Mouse (Mus musculus): Measurements from ENCODE around the gene Bbs12.

Gene Bbs12

DNA sequence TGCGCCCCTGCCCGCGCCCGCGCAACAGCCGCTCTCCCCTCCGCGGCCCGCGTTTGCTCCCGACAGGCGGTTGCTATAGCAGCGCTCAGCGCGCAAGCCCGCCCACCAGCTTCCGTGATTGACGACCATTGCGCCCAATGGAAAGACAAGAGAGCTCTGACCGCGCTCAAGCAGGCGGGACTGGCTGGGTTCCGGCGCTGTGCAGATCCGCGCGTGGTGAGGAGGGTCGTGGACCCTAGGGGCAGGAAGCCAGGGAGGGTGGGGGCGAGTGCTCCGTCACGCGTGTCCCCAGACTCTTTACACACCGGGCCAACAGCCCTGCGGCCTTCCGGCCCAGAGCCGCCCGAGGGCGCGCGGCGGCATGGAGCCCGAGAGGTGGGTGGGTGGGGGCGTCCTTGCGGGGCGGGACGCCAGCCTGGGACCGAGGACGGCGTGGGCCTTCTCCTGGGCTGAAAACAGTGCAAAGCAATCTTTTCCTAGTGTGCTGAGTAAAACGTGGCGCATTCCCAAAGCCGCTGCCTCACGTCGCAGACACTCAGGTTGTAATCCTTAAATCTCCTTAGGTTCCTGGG is at the start of gene Bbs12, which contains the start of gene Cetn4:
TSS of gene Bbs12 (plus strand) at position 185 of the 572 bp plus-strand sequence.
TSS of gene Cetn4 (minus strand) at position 339 of the 572 bp plus-strand sequence.
- peak; percentile 96 to 98 for DNase-seq (ENCODE audit: low spot score in 2 of 2)

DNA sequence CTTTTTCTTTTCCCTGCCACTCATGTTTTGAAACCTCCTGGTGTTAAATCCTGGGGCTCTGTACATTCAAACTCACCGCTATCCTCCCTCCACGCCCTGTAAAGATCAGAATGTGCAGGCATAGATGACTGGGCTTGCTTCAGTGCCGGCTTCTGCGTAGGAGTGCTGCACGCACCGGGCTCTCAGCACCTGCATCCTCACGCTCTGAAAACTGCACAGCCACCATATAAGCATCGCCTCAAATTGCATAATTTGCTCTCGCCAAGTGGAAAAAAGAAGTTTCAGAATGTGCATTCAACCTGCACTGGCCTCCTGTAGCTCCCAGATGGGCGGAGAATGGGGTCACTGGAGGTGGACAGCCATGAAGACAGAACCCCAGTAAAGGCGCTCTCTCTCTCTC is 44.0 kb upstream of the Bbs12 start:
- DNase-seq (ENCODE audit: low spot score in 2 of 2) = no peak

DNA sequence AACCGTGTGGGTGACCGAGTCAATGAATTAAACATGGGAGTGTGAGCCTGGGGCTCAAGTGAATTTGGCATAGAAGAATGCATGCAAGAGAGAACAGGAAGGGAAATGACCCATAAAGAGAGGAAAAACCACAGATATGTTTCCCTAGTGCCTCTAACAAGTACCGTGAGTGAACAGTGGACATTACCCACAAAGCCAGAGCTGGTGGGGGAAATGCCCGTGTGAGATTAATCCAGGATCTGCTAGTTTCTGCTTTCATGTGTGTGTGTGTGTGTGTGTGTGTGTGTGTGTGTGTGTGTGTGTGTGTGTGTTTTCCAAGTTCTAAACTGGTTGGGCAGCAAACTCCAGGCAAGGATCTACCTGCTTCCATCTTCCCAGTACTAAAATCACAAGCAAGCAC is 42.4 kb upstream of the Bbs12 start:
- no peak for DNase-seq (ENCODE audit: low spot score in 2 of 2)

DNA sequence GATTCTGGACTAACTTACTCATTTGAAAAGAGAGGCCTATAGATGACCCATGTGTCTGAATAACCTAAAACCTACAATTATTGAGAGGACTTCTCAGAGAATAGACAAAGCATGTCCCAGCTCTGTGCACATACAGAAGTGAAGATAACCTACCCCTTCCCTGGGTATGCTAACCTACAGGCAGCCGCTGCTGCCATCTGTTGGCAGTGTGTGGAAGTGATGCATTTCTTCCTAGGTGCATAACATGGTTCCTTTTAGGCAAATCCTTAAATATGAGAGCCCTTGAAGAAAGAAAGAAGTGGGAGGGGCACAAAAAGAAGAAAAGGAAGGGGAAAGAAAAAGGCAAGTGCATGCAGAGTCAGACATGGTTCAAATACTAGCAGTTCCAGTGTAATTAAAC is 41.1 kb upstream of the Bbs12 start:
- DNase-seq (ENCODE audit: low spot score in 2 of 2) = peak; percentile 22 to 71

DNA sequence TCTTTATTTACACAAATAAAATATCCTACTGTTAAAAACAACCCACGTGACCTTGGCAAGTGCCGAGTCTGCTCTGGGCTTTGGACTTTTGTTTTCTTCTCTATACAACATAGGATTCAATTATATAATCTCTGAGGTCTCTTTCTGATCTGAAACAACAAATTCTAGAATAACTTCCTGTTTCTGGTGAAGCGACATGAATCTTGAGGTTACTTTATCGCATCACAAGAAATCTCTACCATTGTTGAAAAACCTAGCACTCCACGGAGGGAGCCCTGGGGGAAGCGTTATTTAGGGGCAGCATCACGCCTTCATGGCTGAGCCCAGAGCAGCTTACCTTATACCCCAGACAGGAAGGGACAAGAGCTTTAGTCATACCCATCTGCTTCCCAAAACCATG is 39.3 kb upstream of the Bbs12 start:
- no peak for DNase-seq (ENCODE audit: low spot score in 2 of 2)

DNA sequence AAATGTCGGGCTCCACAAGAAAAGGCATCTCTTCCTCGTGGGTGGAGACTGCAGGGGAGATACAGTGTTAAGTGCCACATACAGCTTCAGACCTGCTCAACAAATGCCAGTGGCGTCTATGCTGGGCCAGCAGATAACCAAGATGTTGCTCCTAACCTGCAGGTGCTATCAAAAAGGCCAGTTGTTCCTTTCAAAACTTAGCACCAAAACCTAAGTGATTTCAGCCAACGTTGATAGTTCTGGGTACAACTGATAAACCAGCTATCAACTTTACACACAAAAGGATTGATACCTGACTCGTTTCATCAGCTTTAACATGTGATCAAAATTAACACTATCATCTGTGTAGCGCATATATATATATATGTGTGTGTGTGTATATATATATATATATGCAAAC is 37.7 kb upstream of the Bbs12 start:
- no peak for DNase-seq (ENCODE audit: low spot score in 2 of 2)

DNA sequence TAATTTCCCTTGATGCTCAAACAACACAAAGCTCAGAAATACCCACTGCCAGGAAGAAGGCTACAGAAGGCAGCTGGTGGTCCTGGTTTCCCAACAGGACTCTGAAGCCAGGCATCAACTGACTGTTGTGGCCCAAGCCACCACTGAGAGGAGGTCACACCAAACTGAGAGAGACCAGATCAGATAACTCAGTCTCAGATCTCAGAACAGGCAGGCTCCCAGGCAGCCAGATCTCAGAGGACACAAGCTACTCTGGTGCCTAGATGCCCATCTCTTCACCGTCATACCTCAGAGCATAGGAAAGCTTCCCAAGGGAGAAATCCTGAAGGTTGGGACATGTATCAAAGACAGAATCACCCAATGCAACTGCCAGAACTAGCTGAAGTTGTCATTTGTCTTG is 32.1 kb upstream of the Bbs12 start:
- no peak for DNase-seq (ENCODE audit: low spot score in 2 of 2)

DNA sequence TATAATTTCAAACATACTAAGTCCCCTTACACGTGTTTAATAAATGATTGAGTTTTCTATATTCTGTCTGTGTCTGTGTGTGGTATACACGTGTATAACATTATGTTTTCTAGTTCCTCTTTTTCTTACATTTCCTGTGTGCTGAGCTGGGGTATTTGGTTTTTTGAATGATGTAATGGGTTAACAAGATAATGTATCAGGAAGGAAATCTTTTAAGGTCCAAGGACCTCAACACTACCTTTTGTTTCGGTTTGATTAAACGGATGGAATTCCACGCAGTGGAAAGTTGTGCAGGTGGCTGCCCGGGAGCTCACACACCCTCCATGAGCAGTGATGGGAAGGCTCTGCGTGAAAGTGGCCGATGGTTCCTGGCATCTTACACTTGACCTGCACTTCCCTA is 31.5 kb upstream of the Bbs12 start:
- DNase-seq (ENCODE audit: low spot score in 2 of 2) = peak in 1 of 2 experiments; percentile 19

DNA sequence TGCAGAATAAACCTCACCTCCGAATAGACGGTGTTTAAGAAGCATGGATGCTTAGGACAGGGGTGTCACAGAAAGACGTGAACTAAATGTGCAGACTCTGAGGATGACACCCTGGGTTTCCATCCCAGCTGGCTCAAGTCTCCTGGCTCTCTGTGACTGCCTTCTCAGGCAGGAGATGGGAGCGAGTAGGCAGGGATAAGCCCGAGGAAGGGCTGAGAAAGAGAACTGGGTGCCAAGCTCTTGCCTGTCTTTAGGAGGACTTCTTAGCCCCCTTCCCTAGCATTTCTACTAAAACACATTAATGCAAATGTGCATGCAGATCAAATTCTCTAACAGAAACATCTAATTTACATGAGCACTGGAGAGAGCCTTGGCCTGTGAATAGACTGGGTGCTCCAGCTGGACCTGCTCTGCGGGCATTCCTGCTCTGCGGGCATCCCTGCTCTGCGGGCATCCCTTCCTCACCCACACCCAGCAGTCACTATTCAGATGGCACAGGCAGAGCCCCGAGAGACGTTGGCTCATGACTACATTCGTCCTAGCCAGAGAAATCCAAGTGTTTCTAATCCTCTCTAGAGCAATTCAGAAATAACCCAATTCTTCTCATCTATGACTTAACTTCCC is 29.9 kb upstream of the Bbs12 start:
- no peak for DNase-seq (ENCODE audit: low spot score in 2 of 2)

DNA sequence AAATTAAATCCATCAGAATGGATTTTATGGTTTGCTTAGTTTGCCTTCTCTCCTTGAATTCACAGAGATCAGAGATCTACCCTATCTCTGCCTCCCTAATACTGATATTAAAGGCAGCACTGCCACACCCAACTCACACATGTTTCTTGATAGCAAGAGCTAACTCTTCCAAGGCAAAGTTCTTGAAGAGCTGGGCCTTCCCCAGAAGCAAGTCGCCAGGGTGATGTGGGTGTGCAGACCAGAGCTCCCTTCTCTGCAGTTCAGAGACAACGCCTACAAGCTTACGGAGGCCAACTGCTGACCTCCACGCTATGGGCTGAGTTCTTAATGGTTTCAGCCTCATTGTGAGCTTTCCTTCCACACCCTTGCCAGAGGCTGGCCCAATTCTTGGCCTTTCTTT is 29.1 kb upstream of the Bbs12 start:
- DNase-seq (ENCODE audit: low spot score in 2 of 2) = no peak

DNA sequence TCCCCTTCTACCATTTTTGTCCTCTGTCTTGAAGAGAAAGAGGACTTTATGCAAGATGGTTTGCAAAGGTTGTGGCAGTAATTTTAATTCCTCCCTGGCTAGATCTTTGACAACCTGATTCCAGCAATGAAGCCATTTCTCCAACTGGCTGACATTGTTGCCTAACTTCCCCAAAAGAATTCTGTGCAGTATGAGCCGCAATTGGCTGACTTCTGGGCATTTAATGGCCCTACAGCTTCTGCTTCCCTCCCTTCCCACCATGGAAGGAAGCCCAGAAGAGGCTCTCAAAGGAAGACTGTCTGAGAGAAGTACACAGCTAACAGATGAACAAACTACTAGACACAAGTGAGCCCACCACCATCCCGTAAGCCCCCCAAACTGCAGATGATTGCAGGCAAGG is 23.1 kb upstream of the Bbs12 start:
- DNase-seq (ENCODE audit: low spot score in 2 of 2) = no peak

DNA sequence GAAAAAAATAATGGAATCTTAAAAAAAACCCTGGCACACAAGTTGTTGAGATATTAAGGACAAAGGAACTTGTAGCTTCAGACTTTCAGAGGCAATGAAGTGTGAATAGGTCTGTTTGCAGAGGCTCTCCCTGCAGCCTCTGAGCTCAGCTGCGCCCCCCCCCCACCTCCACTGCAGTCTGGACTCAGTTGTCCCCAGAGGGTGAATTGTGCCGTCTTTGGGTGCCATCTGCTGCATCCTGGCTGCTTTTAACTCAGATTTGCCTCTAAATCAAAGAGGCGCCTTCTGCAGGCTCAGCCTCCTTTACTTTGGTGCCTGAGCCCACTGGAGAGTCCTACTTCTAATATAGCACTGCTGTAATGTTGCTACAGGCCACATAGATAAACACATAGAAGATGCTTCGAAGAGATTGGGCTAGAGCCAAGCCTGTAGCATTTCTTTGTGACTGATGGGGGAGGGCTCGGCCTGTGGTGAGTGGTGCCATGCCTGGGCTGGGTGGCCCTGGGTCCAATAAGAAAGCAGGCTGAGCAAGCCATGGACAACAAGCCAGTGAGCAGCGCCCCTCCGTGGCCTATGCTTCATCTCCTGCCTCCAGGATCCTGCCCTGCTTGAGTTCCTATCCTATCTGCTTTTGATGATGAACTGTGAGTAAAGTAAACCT is 21.3 kb upstream of the Bbs12 start:
- no peak for DNase-seq (ENCODE audit: low spot score in 2 of 2)

DNA sequence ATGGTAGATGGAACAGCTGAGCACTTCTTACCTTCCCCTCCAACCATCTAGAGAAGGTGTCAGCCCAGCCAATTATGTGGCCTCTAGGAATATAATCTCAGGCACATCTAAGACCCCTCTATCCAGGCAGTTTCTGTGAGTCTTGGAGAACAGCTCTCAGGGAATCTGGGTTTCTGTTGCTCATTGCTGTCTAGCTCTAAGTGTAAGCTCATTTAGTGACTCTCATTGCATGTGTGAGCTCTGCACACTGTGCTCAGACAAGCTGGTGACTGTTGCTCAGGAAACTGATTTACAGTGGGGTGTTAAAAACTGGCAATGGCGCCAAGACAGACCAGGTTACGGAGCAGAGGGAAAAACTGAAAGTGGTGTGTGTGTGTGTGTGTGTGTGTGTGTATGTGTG is 20.4 kb upstream of the Bbs12 start:
- no peak for DNase-seq (ENCODE audit: low spot score in 2 of 2)

DNA sequence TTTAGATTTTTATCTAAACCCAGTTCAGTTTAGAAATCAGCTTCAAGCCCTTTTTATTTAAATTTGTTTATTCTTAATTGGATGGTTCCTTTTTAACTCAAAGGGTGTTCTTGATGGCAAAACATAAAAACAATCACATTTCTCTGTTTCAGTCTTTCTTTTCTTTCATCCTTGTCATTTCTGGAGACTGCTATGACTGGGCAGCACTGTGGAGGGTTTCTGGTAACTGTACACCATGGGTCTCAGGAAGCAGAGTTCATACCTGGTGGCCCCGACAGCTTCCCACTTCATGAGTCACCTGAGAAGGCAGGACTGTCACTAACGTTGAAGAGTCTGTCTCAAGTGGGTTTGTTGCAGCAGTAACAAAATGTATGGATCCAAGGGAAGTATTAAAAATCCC is 19.7 kb upstream of the Bbs12 start:
- DNase-seq (ENCODE audit: low spot score in 2 of 2) = no peak

DNA sequence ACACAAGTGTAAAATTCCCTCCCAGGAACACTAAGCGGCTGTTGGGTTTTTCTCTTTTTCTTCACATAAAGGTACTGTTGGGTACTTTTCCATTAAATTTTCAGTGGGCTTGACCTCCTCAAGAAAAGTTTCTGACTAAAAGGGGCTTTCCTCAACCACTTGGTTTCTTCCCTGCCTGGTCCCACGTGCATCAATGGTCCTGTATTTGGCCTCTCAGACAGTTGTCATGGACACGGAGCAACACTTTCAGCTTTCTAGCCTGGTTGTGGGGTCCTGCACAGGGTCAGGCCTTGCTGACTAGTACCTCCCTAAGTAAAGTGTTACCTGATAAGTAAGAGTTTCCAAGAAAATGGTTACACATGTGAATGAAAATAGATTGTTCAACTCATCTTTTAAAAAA is 12.9 kb upstream of the Bbs12 start:
- DNase-seq (ENCODE audit: low spot score in 2 of 2) = no peak

DNA sequence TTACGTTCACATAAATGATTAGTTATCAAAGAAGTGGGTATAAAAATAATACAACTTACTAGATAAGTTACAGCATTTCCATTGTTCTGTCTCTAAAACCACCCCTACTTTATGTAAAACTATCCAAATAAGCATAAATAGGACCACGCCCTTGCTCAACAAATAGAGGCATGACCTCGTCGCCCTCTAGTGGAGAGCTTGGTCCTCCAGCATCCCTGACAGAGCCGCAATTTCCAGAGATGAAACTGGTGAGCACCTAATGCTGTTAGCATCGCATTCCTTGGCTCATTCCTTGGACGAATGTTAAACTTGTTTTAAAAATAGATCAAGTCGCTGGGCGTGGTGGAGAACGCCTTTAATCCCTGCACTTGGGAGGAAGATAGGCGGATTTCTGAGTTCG is 9.7 kb upstream of the Bbs12 start:
- DNase-seq (ENCODE audit: low spot score in 2 of 2) = peak; percentile 34 to 75

DNA sequence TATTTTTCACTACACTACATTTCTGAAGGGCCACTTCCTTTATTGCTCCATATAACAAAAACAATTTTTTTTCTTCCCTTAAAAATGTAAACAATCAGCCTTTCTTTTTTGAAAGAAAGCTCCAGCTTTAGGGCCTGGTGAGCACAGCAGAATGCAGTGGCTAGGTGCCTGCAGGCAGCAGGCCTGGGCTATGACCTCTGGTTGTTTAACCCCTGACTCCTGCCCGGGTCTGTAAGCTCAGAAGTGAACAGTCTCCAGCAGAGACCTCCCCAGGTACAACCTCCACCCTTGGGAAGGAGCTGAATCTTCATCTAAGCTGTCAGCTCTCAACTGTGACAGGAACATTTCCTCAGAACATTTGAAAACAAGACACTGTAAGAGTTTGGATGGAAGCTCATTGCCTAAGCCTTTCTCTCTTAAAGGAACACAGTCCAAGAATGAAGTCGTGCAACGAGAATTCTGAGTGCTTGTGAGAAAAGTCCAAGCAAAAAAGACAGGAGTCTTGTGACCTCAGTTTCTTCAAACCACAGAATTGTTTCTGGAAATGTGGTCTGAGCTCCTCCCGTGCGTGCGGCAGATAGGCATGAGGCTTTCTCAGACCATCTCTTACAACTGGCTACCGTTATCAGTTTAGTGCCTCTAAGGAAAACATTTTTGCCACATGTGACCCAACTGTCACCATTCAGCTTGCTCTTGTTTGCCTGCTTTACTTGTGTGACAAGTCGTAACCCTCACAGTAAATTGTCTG is 8.8 kb upstream of the Bbs12 start:
- DNase-seq (ENCODE audit: low spot score in 2 of 2) = no peak

DNA sequence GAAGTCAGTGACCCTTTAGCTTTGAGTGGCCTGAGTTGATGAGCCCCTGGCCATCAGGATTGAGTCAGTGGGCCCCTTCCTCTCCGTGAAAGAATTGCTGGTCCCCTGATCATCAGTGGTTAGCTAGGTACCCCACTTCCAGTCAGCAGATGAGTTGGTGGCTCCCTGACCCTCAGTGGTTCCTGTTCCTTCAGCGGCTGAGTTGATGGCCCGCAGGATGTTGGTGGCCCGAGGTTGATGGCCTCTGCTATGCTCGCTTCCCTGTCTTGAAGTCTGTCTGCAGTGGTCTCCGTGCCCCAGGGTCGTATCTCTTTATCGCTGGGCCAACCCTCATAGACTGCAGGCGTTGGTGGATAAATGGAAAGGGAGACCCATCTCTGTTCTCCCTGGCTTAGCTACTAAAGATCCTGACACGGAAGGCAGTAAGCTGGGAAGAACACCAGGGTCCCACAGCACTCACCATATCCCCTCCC is 421 bp upstream of the Bbs12 start:
- peak; percentile 24 to 39 for DNase-seq (ENCODE audit: low spot score in 2 of 2)

DNA sequence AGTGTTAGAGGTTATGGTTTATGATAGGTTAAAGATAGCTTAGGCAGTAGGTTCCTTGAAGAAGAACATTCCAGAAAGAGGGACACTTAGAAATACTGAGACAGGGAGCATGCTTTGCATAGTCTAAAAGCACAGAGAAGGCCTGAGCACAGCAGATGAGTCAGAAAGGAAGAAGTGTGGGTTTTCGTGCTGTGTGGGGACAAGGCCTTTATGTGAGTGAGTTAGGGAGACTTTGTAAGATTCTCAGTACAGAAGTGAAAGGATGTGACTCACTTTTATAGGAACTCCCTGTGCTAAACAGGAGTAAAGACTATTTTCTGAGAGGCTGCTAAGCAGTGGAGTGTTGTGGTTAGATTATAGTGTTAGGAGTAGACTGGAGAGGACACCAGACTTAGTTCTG is 1.0 kb downstream of the Bbs12 start:
- no peak for DNase-seq (ENCODE audit: low spot score in 2 of 2)

DNA sequence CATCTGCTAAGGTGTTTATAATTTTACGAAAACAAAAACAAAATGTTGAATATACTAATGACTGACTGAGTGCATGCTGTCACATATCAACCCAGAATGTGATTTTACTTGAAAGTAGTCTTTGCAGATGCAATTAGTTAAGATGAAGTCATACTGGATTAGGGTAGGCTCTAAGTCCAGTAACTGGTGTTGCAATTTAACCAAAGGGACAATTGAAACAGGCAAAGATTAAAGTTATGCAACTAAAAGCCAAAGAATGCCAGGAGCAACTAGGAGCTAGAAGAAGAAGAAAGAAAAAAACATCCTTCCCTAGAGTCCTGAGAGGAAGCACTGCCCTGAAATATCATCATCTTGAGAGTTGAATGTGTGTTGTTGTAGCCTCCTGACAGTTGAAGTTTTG is 3.9 kb downstream of the Bbs12 start:
- DNase-seq (ENCODE audit: low spot score in 2 of 2) = no peak

DNA sequence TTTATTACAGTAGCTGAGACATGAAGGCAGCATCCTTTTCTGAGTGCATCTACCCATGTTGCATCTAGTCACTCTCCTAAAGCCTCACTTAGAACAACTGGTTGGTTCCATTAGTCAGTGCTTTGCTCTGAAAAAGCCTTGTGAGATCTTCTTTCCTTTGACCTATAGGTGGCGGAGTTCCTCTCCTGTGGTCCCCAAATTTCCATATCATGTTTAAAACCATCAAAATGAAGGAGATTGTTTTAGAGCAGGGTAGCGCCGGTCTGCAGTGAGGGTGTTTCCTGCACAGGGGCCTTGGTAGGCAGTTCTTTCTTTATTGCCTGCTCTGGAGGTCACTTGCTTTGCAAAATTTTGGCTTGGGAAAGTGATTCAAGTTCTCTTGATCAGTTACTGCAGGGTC is 12.0 kb downstream of the Bbs12 start:
- DNase-seq (ENCODE audit: low spot score in 2 of 2) = no peak

DNA sequence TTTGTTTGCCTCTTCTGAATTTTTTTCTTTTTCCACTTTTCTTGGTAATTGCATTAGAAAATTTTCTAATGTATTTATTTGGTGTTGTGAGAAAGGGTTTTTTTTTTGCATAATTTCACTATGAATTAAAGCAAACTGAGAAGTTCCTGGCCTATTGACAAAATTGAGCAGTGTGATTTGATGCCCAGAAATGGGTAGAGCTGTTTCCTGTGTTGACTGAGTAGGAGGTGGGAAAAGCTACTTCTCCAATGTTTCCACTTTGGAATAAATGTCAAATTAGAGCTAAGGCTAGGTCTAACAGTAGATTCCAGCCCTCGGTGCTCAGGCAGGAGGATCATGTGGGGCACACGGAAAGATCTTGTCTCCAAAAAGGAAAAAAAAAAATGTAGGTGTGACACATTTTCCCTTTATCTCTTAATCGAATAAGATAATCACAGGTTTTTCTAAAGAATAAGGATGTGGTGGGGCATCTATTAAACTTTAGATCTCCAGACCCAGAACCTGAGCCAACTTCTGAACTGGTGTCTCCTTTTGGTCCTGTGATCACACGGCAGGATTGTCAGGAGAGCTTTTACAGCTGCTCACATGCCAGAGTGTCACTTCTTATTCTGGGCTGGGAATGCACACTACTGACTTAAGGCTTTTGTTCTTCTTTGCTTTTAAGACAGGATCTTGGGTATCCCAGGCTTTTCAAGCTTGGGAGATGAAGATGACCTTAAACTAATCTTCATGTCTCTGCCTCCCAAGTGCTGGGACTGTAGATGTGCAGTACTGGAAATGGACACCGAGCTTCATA is 13.2 kb downstream of the Bbs12 start:
- no peak for DNase-seq (ENCODE audit: low spot score in 2 of 2)
